Mouse (Mus musculus) spleen, adult 2 months (tissue): ENCODE results near the gene Usp12. TPM values are rescaled to one million over a fixed set of nuclear protein-coding genes. Genes with fewer than 3 reads are reported as not detected.
"Not testable (repeated sequence)": the region's sequence is repeated elsewhere in the genome, so short reads cannot be mapped to it uniquely, and the experiment has no call there.

Source experiments
- DNase-seq, 2 experiments: peaks; one replicate each; pipeline versions ENCODE4 v3.0.0 to v3.0.0-alpha.2; 2012 to 2021; ENCODE audit warnings: low spot score in 2 of 2, low read depth in 1 of 2
- H3K27ac ChIP-seq: fragments of 200-500 bp; 2 replicates; pipeline ENCODE4 v1.5.1; 2012; ENCODE audit warnings: low read length, inconsistent platforms; ENCODE audit not compliant: insufficient read depth
- H3K27me3 ChIP-seq: fragments of 200-500 bp; 2 replicates; pipeline ENCODE4 v1.6.1; 2012; ENCODE audit warnings: mild to moderate bottlenecking, moderate library complexity, low read length, inconsistent platforms; ENCODE audit not compliant: control insufficient read depth, insufficient read depth
- H3K36me3 ChIP-seq: fragments of 200-500 bp; 2 replicates; pipeline ENCODE4 v1.6.1; 2012; ENCODE audit warnings: mild to moderate bottlenecking, low read length, inconsistent platforms; ENCODE audit not compliant: control insufficient read depth, insufficient read depth
- H3K4me1 ChIP-seq: fragments of 200-500 bp; 2 replicates; pipeline ENCODE4 v1.6.1; 2011; ENCODE audit warnings: inconsistent platforms; ENCODE audit not compliant: control insufficient read depth, insufficient read depth, insufficient read length
- H3K4me3 ChIP-seq: fragments of 200-500 bp; 2 replicates; pipeline ENCODE4 v1.5.1; 2011; ENCODE audit warnings: mild to moderate bottlenecking, inconsistent platforms; ENCODE audit not compliant: insufficient read depth, insufficient read length; ENCODE audit errors: extremely low read depth
- CTCF ChIP-seq: fragments of 200-500 bp; IDR thresholded peaks from 2 replicates; pipeline ENCODE4 v1.5.1; 2011; ENCODE audit warnings: mild to moderate bottlenecking, inconsistent platforms; ENCODE audit not compliant: insufficient read depth, insufficient read length, insufficient replicate concordance; ENCODE audit errors: extremely low read depth
- POLR2A ChIP-seq: fragments of 200-500 bp; IDR thresholded peaks from 2 replicates; pipeline ENCODE4 v1.6.1; 2011; ENCODE audit warnings: low read depth, low read length, inconsistent platforms
- WGBS: fragments of 180-500 bp; shearing (Covaris S2); methylation state at CpG from one replicate; pipeline ENCODE4 v1.1.7; 2018; 5-methylcytosine and 5-hydroxymethylcytosine counted together
- polyA plus RNA-seq: library from polyadenylated mRNA; depleted of rRNA; stranded (reverse); fragments of >200 nt; gene quantifications from 2 replicates; pipeline ENCODE4 v1.2.3, GENCODE M21; 2012

Gene Usp12
- polyA plus RNA-seq, 1 experiment = 14.3 TPM

GRCm38 (mm10) chr5:146750273-146750672, 44.5 kb downstream of the Usp12 start:
- H3K4me3 ChIP-seq = no peak overlapping the region
- DNase-seq = no peak
- H3K27me3 ChIP-seq = no peaks in the 10 kb centered on the region
- H3K27ac ChIP-seq = no peak overlapping the region
- WGBS = 91% methylated on average over 7 of the region's 7 CpGs
- peaks cover 41% of the 10 kb centered on the region for H3K36me3 ChIP-seq
- no peaks in the 10 kb centered on the region for H3K4me1 ChIP-seq
- no peak for TF ChIP-seq POLR2A
- TF ChIP-seq CTCF = no peak

GRCm38 (mm10) chr5:146749857-146750256, 44.9 kb downstream of the Usp12 start:
- no peak for TF ChIP-seq POLR2A
- no peak for TF ChIP-seq CTCF
- peaks cover 40% of the 10 kb centered on the region for H3K36me3 ChIP-seq
- H3K4me3 ChIP-seq = no peak overlapping the region
- H3K27me3 ChIP-seq = no peaks in the 10 kb centered on the region
- 86% methylated on average over 5 of the region's 5 CpGs for WGBS
- H3K4me1 ChIP-seq = no peaks in the 10 kb centered on the region
- H3K27ac ChIP-seq = no peak overlapping the region
- DNase-seq = no peak

GRCm38 (mm10) chr5:146736970-146737495, 57.8 kb downstream of the Usp12 start:
- DNase-seq = no peak
- WGBS = 90% methylated on average over 9 of the region's 9 CpGs
- Histone ChIP-seq H3K27me3 (no peaks in the 10 kb centered on the region), H3K36me3 (peaks cover 37% of the 10 kb centered on the region), H3K4me3 (no peak overlapping the region), H3K27ac (no peak overlapping the region), H3K4me1 (no peaks in the 10 kb centered on the region)
- TF ChIP-seq POLR2A = no peak
- no peak for TF ChIP-seq CTCF

- WGBS = 93% methylated on average over 18 of the region's 18 CpGs
- peaks cover 37% of the 10 kb centered on the region for H3K36me3 ChIP-seq
- TF ChIP-seq POLR2A (no peak), CTCF (no peak)
- H3K27me3 ChIP-seq = no peaks in the 10 kb centered on the region
- no peaks in the 10 kb centered on the region for H3K4me1 ChIP-seq
- no peak overlapping the region for H3K27ac ChIP-seq
- DNase-seq = no peak
- no peak overlapping the region for H3K4me3 ChIP-seq
Measured at GRCm38 (mm10) chr5:146736348-146736747, 58.5 kb downstream of the Usp12 start.

- not testable (repeated sequence) for H3K27ac ChIP-seq, H3K4me1 ChIP-seq, H3K27me3 ChIP-seq, H3K4me3 ChIP-seq, DNase-seq
- peaks cover 33% of the 10 kb centered on the region for H3K36me3 ChIP-seq
- WGBS = 94% methylated on average over 1 of the region's 9 CpGs
Measured at GRCm38 (mm10) chr5:146735054-146735453, 59.8 kb downstream of the Usp12 start.

- H3K4me3 ChIP-seq = no peak overlapping the region
- H3K27me3 ChIP-seq = no peaks in the 10 kb centered on the region
- no peak for TF ChIP-seq POLR2A
- no peak for TF ChIP-seq CTCF
- 88% methylated on average over 12 of the region's 12 CpGs for WGBS
- no peak overlapping the region for H3K27ac ChIP-seq
- DNase-seq = no peak
- H3K4me1 ChIP-seq = no peaks in the 10 kb centered on the region
- H3K36me3 ChIP-seq = peaks cover 28% of the 10 kb centered on the region
Measured at GRCm38 (mm10) chr5:146733888-146734640, 60.7 kb downstream of the Usp12 start.

DNA sequence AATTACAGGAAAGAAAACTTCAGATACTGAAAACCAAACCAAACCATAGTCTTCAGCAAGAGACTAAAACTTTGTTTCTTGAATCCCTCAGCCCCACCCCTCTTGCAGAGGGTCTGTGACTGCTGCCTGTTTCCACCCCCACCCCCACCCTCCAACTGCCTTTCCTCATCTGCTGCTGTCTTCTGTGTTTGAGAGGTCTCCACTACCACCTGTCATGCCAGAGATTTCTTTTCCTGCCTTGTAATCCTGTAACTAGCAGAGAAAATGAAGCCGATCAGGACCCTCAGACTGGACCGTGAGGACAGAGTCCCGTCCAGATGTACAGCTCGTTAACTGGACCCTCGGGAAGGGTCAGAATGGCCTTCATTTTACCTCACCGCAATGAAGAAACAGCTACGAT, 61.4 kb downstream of the Usp12 start:
- no peak overlapping the region for H3K4me3 ChIP-seq
- H3K27me3 ChIP-seq = no peaks in the 10 kb centered on the region
- H3K36me3 ChIP-seq = peaks cover 26% of the 10 kb centered on the region
- 95% methylated on average over 7 of the region's 7 CpGs for WGBS
- TF ChIP-seq POLR2A (no peak), CTCF (no peak)
- no peak for DNase-seq
- no peak overlapping the region for H3K27ac ChIP-seq
- H3K4me1 ChIP-seq = no peaks in the 10 kb centered on the region
